Mouse (Mus musculus): ENCODE measurements at regions not wholly inside any gene's neighbourhood (a gene's known extent, or its start where the extent isn't known, plus 50 kb on each side); places are given as distances from the start of the nearest gene placed in this dataset.
"Not testable (repeated sequence)": the region's sequence is repeated elsewhere in the genome, so short reads cannot be mapped to it uniquely, and the experiment has no call there.

GRCm38 (mm10) chr9:104496220-104496619 lies 50.9 kb upstream of the Cpne4 start:
- DNase-seq: no peak

GRCm38 (mm10) chr9:104490696-104491095 lies 56.4 kb upstream of the Cpne4 start:
- no peak for DNase-seq

- no peak for DNase-seq
Observed at GRCm38 (mm10) chr9:104489383-104489782, 57.7 kb upstream of the Cpne4 start.

GRCm38 (mm10) chr9:104482440-104482839 lies 64.6 kb upstream of the Cpne4 start:
- no peak for DNase-seq

GRCm38 (mm10) chr9:104480683-104481082 lies 66.4 kb upstream of the Cpne4 start:
- DNase-seq: no peak

- no peak for DNase-seq
Observed at GRCm38 (mm10) chr9:104474831-104475230, 72.3 kb upstream of the Cpne4 start.

GRCm38 (mm10) chr9:104467238-104467637 lies 79.8 kb upstream of the Cpne4 start:
- DNase-seq: no peak

GRCm38 (mm10) chr9:104463701-104464100 lies 83.4 kb upstream of the Cpne4 start:
- DNase-seq: no peak

- no peak for DNase-seq
Observed at GRCm38 (mm10) chr9:104460133-104460532, 87.0 kb upstream of the Cpne4 start.

GRCm38 (mm10) chr9:104457635-104458034 lies 89.5 kb upstream of the Cpne4 start:
- peak in 1 of 2 experiments; percentile 1 for DNase-seq

GRCm38 (mm10) chr9:104448577-104449165 lies 98.4 kb upstream of the Cpne4 start:
- no peak for DNase-seq

- DNase-seq: peak; percentile 6 to 30
Observed at GRCm38 (mm10) chr9:104444906-104445305, 102.2 kb upstream of the Cpne4 start.

- DNase-seq: no peak
Observed at GRCm38 (mm10) chr9:104443236-104443635, 103.8 kb upstream of the Cpne4 start.

- no peak for DNase-seq
Observed at GRCm38 (mm10) chr9:104413021-104413420, 75.5 kb upstream of the Acpp start.

- peak; percentile 7 to 15 for DNase-seq
Observed at GRCm38 (mm10) chr9:104410211-104410610, 72.7 kb upstream of the Acpp start.

GRCm38 (mm10) chr9:104409381-104409780 lies 71.8 kb upstream of the Acpp start:
- peak in 1 of 2 experiments; percentile 1 for DNase-seq

- peak; percentile 16 to 18 for DNase-seq
Observed at GRCm38 (mm10) chr9:104408571-104409294, 71.2 kb upstream of the Acpp start.

- DNase-seq: no peak
Observed at GRCm38 (mm10) chr9:104407559-104408376, 70.2 kb upstream of the Acpp start.

GRCm38 (mm10) chr9:104407011-104407410 lies 69.5 kb upstream of the Acpp start:
- DNase-seq: no peak

GRCm38 (mm10) chr9:104406491-104406890 lies 68.9 kb upstream of the Acpp start:
- no peak for DNase-seq

GRCm38 (mm10) chr9:104403863-104404262 lies 66.3 kb upstream of the Acpp start:
- DNase-seq: no peak

GRCm38 (mm10) chr9:104401673-104402072 lies 64.1 kb upstream of the Acpp start:
- DNase-seq: no peak

- DNase-seq: no peak
Observed at GRCm38 (mm10) chr9:104399927-104400326, 62.4 kb upstream of the Acpp start.

GRCm38 (mm10) chr9:104398484-104398883 lies 60.9 kb upstream of the Acpp start:
- DNase-seq: not testable (repeated sequence)
